Mouse (Mus musculus) limb, embryonic 12.5 days (tissue): ENCODE results near the gene Ppp1r15a. TPM values are rescaled to one million over a fixed set of nuclear protein-coding genes. Genes with fewer than 3 reads are reported as not detected.

Source experiments
- ATAC-seq: fragments of 200-750 bp; cut with Nextera tagmentation; 2 replicates; pipeline ENCODE4 v1.8.0; 2017; ENCODE audit warnings: low read depth, moderate TSS enrichment; ENCODE audit not compliant: insufficient number of reproducible peaks, insufficient read depth, low FRiP score, low TSS enrichment
- H3K27ac ChIP-seq: fragments of 300-500 bp; sonication (generic); 2 replicates; pipeline ENCODE4 v1.5.1; 2016; ENCODE audit warnings: mild to moderate bottlenecking, moderate library complexity
- H3K27me3 ChIP-seq: fragments of 300-500 bp; sonication (generic); 2 replicates; pipeline ENCODE4 v1.6.1; 2016; ENCODE audit warnings: mild to moderate bottlenecking, moderate library complexity
- H3K36me3 ChIP-seq: fragments of 300-500 bp; sonication (generic); 2 replicates; pipeline ENCODE4 v1.6.1; 2016; ENCODE audit warnings: mild to moderate bottlenecking, moderate library complexity
- H3K4me1 ChIP-seq: fragments of 300-500 bp; sonication (generic); replicated peaks from 2 replicates; pipeline ENCODE4 v1.6.1; 2016
- H3K4me2 ChIP-seq: fragments of 300-500 bp; sonication (generic); 2 replicates; pipeline ENCODE4 v1.6.1; 2016; ENCODE audit warnings: mild to moderate bottlenecking, moderate library complexity
- H3K4me3 ChIP-seq: fragments of 300-500 bp; sonication (generic); replicated peaks from 2 replicates; pipeline ENCODE4 v1.5.1; 2016; ENCODE audit warnings: mild to moderate bottlenecking
- H3K9ac ChIP-seq: fragments of 300-500 bp; sonication (generic); replicated peaks from 2 replicates; pipeline ENCODE4 v1.6.1; 2016; ENCODE audit warnings: mild to moderate bottlenecking, moderate library complexity
- H3K9me3 ChIP-seq: fragments of 300-500 bp; sonication (generic); 2 replicates; pipeline ENCODE4 v1.6.1; 2016; ENCODE audit warnings: mild to moderate bottlenecking, moderate library complexity
- WGBS: fragments of 180-500 bp; shearing (Covaris S2); methylation state at CpG from one replicate; pipeline ENCODE4 v1.1.7; 2016; 5-methylcytosine and 5-hydroxymethylcytosine counted together
- polyA plus RNA-seq: library from polyadenylated mRNA; unstranded; fragments of >200 nt; fragmentation: Nextera tagmentation; extraction: Ambion mirVana; gene quantifications from 2 replicates; pipeline ENCODE4 v1.2.1, GENCODE M21; 2016

Gene Ppp1r15a
- polyA plus RNA-seq, 1 experiment from 2014 or later, result 27.1 TPM

DNA sequence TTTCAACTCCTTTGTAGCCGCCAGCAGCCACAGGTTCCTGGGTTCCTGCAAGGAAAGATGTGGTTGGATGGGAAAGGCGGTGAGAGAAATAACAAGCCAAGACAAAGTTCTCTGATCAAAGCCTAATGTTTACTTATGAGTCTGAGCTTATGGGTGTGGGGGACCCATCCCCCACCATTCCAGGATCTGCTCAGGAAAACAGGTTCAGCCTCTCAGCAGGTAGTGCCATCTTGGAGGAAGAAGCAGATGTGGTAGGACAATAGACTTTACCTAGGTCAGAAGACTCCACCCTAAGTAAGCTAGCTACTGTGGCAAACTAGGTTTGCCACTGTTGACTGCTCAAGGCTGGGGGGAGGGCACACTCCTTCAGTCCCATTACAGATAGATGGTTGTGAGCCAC lies 38.7 kb upstream of the Ppp1r15a start:
- Histone ChIP-seq H3K4me1 (peaks cover 18% of the 10 kb centered on the region), H3K36me3 (no peaks in the 10 kb centered on the region), H3K27ac (no peak overlapping the region), H3K27me3 (no peaks in the 10 kb centered on the region), H3K9ac (no peak overlapping the region), H3K9me3 (no peaks in the 10 kb centered on the region), H3K4me3 (no peak overlapping the region), H3K4me2 (no peak overlapping the region)
- WGBS, result 74% methylated on average over 2 of the region's 2 CpGs
- no peak for ATAC-seq

GRCm38 (mm10) chr7:45561624-45562520 lies 35.8 kb upstream of the Ppp1r15a start:
- H3K27me3 ChIP-seq, result no peaks in the 10 kb centered on the region
- no peaks in the 10 kb centered on the region for H3K36me3 ChIP-seq
- no peak overlapping the region for H3K27ac ChIP-seq
- H3K9ac ChIP-seq, result 0 out of 2 replicates have a peak overlapping the region, but pooled peaks have one; percentile 2
- no peak overlapping the region for H3K4me3 ChIP-seq
- ATAC-seq, result no peak
- no peaks in the 10 kb centered on the region for H3K9me3 ChIP-seq
- peaks cover 9% of the 10 kb centered on the region for H3K4me1 ChIP-seq
- peak overlapping the region; percentile 32; the same call in 1 of the 2 replicates for H3K4me2 ChIP-seq
- WGBS, result 45% methylated on average over 12 of the region's 12 CpGs

GRCm38 (mm10) chr7:45560843-45561623 lies 35.0 kb upstream of the Ppp1r15a start:
- no peak overlapping the region for H3K4me3 ChIP-seq
- no peaks in the 10 kb centered on the region for H3K9me3 ChIP-seq
- H3K9ac ChIP-seq, result 0 out of 2 replicates have a peak overlapping the region, but pooled peaks have one; percentile 2
- no peaks in the 10 kb centered on the region for H3K27me3 ChIP-seq
- no peak for ATAC-seq
- no peaks in the 10 kb centered on the region for H3K36me3 ChIP-seq
- WGBS, result 29% methylated on average over 17 of the region's 17 CpGs
- H3K4me2 ChIP-seq, result peak overlapping the region; percentile 32
- no peak overlapping the region for H3K27ac ChIP-seq
- peaks cover 9% of the 10 kb centered on the region for H3K4me1 ChIP-seq

DNA sequence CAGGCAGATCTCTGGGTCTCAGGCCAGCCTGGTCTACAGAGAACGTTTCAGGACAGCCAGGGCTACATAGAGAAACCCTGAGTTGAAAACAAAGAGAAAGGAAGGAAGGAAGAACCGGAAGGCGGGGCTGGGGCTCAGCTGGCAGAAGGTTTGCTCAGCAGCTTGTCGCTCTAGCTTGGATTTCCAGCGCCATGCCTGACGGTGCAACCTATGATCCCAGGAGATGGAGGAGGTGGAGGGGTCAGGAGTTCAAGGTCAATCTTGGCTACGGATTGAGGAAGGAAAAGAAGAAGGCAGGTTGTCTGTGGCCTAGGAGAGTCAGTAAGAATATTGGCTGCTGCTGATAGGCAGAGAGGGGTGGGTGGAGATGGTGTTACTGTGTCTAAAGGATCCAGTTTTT lies 34.2 kb upstream of the Ppp1r15a start:
- Histone ChIP-seq H3K4me3 (no peak overlapping the region), H3K4me2 (no peak overlapping the region), H3K27me3 (no peaks in the 10 kb centered on the region), H3K4me1 (peaks cover 9% of the 10 kb centered on the region), H3K27ac (no peak overlapping the region), H3K9ac (no peak overlapping the region), H3K9me3 (no peaks in the 10 kb centered on the region), H3K36me3 (no peaks in the 10 kb centered on the region)
- WGBS, result 84% methylated on average over 7 of the region's 7 CpGs
- ATAC-seq, result no peak

- ATAC-seq, result no peak
- no peak overlapping the region for H3K9ac ChIP-seq
- no peaks in the 10 kb centered on the region for H3K9me3 ChIP-seq
- no peak overlapping the region for H3K4me2 ChIP-seq
- 72% methylated on average over 5 of the region's 6 CpGs for WGBS
- H3K27me3 ChIP-seq, result no peaks in the 10 kb centered on the region
- no peaks in the 10 kb centered on the region for H3K36me3 ChIP-seq
- H3K4me3 ChIP-seq, result no peak overlapping the region
- H3K27ac ChIP-seq, result no peak overlapping the region
- H3K4me1 ChIP-seq, result peaks cover 9% of the 10 kb centered on the region
Measured at GRCm38 (mm10) chr7:45558907-45559306, 32.8 kb upstream of the Ppp1r15a start.

GRCm38 (mm10) chr7:45555787-45556186 lies 29.7 kb upstream of the Ppp1r15a start:
- H3K27me3 ChIP-seq, result no peaks in the 10 kb centered on the region
- WGBS, result 29% methylated on average over 8 of the region's 8 CpGs
- no peaks in the 10 kb centered on the region; the same call in 1 of the 2 replicates for H3K4me1 ChIP-seq
- H3K4me2 ChIP-seq, result no peak overlapping the region
- no peak for ATAC-seq
- H3K9ac ChIP-seq, result no peak overlapping the region
- no peaks in the 10 kb centered on the region for H3K36me3 ChIP-seq
- no peak overlapping the region for H3K4me3 ChIP-seq
- no peak overlapping the region for H3K27ac ChIP-seq
- H3K9me3 ChIP-seq, result no peaks in the 10 kb centered on the region

- ATAC-seq, result no peak
- 29% methylated on average over 8 of the region's 8 CpGs for WGBS
- Histone ChIP-seq H3K27me3 (no peaks in the 10 kb centered on the region), H3K9ac (no peak within 1 kb of the TSS), H3K4me2 (no peak within 1 kb of the TSS), H3K36me3 (no peaks in the 10 kb centered on the region), H3K4me3 (no peak within 1 kb of the TSS), H3K27ac (no peak within 1 kb of the TSS), H3K4me1 (no peaks in the 10 kb centered on the region; the same call in 1 of the 2 replicates), H3K9me3 (no peaks in the 10 kb centered on the region)
Measured at GRCm38 (mm10) chr7:45554744-45555143, 28.7 kb upstream of the Ppp1r15a start, which contains the start of gene Hsd17b14. TSS of gene Hsd17b14 (plus strand) at chr7:45554893.

DNA sequence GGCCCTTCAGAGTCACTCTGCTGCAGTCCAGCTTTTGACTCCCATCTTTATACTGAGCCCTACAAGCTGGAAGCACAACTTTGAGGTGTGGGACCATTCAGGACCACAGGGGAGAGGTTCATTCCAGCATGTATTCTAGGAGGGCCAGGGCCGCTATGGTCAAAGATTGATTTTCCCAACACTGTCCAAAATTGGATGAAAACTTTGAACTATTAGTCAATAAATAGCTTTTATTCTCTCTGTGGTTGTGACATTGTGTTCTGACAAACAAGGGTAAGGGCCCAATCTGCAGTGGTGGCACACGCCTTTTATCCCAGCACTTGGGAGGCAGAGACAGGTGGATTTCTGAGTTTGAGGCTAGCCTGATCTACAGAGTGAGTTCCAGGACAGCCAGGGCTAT lies 27.9 kb upstream of the Ppp1r15a start:
- Histone ChIP-seq H3K36me3 (no peaks in the 10 kb centered on the region), H3K9me3 (no peaks in the 10 kb centered on the region), H3K4me1 (no peaks in the 10 kb centered on the region; the same call in 1 of the 2 replicates), H3K9ac (no peak overlapping the region), H3K4me2 (no peak overlapping the region), H3K27me3 (no peaks in the 10 kb centered on the region), H3K4me3 (no peak overlapping the region), H3K27ac (no peak overlapping the region)
- no peak for ATAC-seq
- 94% methylated on average over 2 of the region's 2 CpGs for WGBS

- no peaks in the 10 kb centered on the region; the same call in 1 of the 2 replicates for H3K4me1 ChIP-seq
- H3K27me3 ChIP-seq, result no peaks in the 10 kb centered on the region
- no peak for ATAC-seq
- no peak overlapping the region for H3K9ac ChIP-seq
- WGBS, result 66% methylated on average over 8 of the region's 8 CpGs
- H3K36me3 ChIP-seq, result no peaks in the 10 kb centered on the region
- H3K27ac ChIP-seq, result no peak overlapping the region
- H3K4me2 ChIP-seq, result no peak overlapping the region
- H3K4me3 ChIP-seq, result no peak overlapping the region
- no peaks in the 10 kb centered on the region for H3K9me3 ChIP-seq
Measured at GRCm38 (mm10) chr7:45553519-45553918, 27.5 kb upstream of the Ppp1r15a start.

GRCm38 (mm10) chr7:45551512-45551883 lies 25.4 kb upstream of the Ppp1r15a start:
- Histone ChIP-seq H3K9me3 (no peaks in the 10 kb centered on the region), H3K27me3 (no peaks in the 10 kb centered on the region), H3K4me2 (no peak overlapping the region), H3K4me1 (no peaks in the 10 kb centered on the region; the same call in 1 of the 2 replicates), H3K9ac (no peak overlapping the region), H3K27ac (no peak overlapping the region), H3K36me3 (no peaks in the 10 kb centered on the region), H3K4me3 (no peak overlapping the region)
- 75% methylated on average over 8 of the region's 8 CpGs for WGBS
- ATAC-seq, result no peak

DNA sequence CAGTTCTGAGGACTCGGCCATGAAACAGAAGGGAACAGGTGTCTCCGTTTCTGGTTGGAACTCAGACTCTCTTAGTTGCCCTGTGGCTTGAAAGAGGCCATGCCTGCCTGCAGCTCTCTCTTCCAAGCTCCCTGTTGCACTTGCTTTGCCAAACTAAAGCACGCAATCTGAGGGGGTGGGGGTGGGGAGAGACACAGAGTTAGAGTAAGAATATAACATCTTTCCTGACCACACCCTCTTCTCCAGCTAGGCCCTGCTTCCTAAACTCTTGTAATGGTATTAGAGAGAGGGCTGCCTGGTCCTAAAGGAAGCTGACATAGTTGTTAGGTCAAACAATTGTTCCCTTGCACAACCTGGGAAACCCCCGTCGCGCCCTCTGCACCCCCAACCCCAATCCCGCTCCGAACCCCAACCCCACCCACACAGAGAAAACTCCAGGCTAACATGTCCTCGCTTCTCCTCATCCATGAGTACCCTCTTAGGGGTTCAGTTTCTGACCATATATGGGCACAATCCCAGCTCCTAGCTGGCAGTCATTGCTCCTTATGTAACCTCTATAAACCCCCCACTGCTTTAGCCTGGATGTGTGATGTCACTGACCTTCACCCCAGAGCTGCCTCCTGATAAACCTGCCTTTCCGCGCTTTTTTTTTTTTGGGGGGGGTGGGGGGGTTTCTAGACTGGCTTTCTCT lies 24.9 kb upstream of the Ppp1r15a start:
- H3K4me3 ChIP-seq, result no peak overlapping the region
- no peak overlapping the region for H3K9ac ChIP-seq
- WGBS, result 76% methylated on average over 11 of the region's 11 CpGs
- no peak overlapping the region for H3K27ac ChIP-seq
- ATAC-seq, result no peak
- H3K9me3 ChIP-seq, result no peaks in the 10 kb centered on the region
- H3K27me3 ChIP-seq, result no peaks in the 10 kb centered on the region
- H3K36me3 ChIP-seq, result no peaks in the 10 kb centered on the region
- no peak overlapping the region for H3K4me2 ChIP-seq
- H3K4me1 ChIP-seq, result no peaks in the 10 kb centered on the region; the same call in 1 of the 2 replicates
